Mouse (Mus musculus): Measurements from ENCODE around the gene Ptn. TPM values are rescaled to one million over a fixed set of nuclear protein-coding genes. Genes with fewer than 3 reads are reported as not detected.

Gene Ptn
- polyA plus RNA-seq, 1 experiment: not detected

DNA sequence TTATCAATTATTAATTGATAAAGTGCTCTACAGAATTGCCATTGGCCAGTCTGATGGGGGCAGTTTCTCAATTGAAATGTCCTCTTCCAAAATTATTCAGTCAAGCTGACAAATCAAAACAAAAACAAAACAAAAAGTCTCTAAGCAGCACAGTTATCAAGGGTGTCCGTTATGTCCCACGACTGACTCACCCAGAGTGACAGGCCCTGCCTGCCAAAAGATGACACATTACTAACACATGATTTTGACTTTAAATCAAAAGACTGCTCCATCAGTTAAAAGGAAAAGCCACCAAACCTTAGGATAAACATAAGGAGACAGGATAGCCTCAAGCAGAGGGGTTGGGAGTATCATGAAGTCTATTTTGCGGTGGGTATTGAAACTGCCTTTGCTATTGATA lies 6.6 kb upstream of the Ptn start:
- Histone ChIP-seq H3K4me3 (ENCODE audit: insufficient read depth, low read length) (no peak overlapping the region), H3K27ac (ENCODE audit: insufficient read depth, low read depth, low read length) (no peak overlapping the region), H3K4me1 (ENCODE audit: control insufficient read depth, insufficient read depth, low read length) (no peaks in the 10 kb centered on the region)
- TF ChIP-seq CTCF (IDR thresholded peaks at IDR 0.05; ENCODE audit: low read depth, low read length): no peak
- TF ChIP-seq POLR2A (IDR thresholded peaks at IDR 0.05; ENCODE audit: borderline replicate concordance, low read depth, low read length): no peak

DNA sequence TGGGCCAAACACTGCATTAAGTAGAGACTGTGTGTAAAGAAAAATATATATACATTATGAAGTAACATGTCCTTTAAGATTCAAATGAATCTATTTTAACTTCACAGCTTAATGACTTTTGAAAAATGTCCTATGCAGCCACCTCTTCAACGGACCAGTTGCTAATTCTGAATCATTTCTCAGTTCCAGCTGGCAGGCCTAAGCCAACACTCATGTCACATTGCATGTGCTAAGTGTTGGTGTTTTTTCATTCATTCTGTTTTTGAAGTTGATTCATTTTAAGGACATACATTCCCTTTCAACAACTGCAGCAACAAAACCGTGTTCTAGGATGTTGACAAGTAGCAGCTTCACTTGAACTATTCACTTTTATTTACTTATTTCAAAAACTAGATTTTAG lies 6.0 kb upstream of the Ptn start:
- H3K4me1 ChIP-seq (ENCODE audit: control insufficient read depth, insufficient read depth, low read length): no peaks in the 10 kb centered on the region
- no peak overlapping the region for H3K27ac ChIP-seq (ENCODE audit: insufficient read depth, low read depth, low read length)
- no peak overlapping the region for H3K4me3 ChIP-seq (ENCODE audit: insufficient read depth, low read length)
- TF ChIP-seq CTCF (IDR thresholded peaks at IDR 0.05; ENCODE audit: low read depth, low read length): no peak
- no peak for TF ChIP-seq POLR2A (IDR thresholded peaks at IDR 0.05; ENCODE audit: borderline replicate concordance, low read depth, low read length)

DNA sequence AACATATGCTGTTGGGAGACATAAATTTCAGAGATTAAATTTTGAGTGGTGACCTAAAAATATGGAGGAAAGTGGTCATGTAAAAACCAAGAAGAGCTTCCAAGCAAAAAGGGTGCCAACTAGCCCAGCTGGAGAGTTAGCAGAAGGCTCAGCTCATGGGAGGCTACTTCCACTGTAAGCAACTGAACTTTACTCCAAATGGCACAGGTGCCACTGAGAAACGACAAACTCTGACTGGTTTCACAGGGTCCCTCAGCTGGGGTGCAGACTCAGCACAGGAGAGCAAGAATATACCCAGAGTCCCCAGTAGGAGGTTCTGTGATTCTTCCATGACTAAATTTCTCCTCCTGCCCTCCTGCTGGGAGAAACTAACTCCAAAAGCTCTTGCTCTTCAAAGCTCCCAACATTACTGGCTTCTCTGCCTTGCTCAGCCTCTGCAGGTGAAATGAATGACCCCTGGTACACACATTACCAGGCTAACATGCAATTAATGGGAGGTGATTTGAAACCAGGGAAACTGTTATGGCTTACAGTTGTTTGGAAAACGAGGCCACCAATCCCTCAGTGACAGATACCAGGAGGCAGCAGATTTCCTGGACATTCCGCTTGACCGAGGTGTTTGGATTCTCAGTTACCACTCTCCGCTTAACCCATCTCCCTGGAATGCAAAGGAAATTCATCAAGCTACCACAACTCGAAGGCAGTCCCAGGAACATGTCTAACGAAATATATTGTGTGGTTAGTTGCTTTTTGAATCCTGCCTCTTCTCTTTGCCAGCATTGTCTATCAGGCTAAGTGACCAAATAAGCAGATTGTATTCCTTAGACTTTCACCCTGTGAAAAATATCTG lies 2.9 kb upstream of the Ptn start:
- H3K27ac ChIP-seq (ENCODE audit: insufficient read depth, low read depth, low read length): no peak overlapping the region
- TF ChIP-seq POLR2A (IDR thresholded peaks at IDR 0.05; ENCODE audit: borderline replicate concordance, low read depth, low read length) (no peak), CTCF (IDR thresholded peaks at IDR 0.05; ENCODE audit: low read depth, low read length) (no peak)
- no peaks in the 10 kb centered on the region for H3K4me1 ChIP-seq (ENCODE audit: control insufficient read depth, insufficient read depth, low read length)
- no peak overlapping the region for H3K4me3 ChIP-seq (ENCODE audit: insufficient read depth, low read length)

DNA sequence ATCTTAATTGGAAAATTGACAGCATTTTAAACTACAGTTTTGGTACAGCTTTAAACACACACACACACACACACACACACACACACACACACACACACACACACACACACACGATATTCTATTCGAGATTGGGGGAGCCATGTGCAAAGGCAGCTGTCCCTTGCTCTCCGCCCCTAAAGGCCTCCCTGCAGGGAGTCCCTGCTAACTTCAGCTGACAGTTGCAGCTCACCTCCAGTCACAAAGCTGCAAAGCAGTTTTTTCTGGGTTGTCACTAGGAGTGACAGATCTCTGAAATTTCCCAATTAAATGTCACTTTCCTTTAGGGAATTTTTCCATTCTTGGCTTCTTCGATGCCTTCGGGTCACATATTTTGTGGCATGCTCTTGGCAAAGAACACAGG lies 428 bp upstream of the Ptn start:
- no peaks in the 10 kb centered on the region for H3K4me1 ChIP-seq (ENCODE audit: control insufficient read depth, insufficient read depth, low read length)
- TF ChIP-seq POLR2A (IDR thresholded peaks at IDR 0.05; ENCODE audit: borderline replicate concordance, low read depth, low read length) (no peak), CTCF (IDR thresholded peaks at IDR 0.05; ENCODE audit: low read depth, low read length) (no peak)
- no peak overlapping the region for H3K27ac ChIP-seq (ENCODE audit: insufficient read depth, low read depth, low read length)

DNA sequence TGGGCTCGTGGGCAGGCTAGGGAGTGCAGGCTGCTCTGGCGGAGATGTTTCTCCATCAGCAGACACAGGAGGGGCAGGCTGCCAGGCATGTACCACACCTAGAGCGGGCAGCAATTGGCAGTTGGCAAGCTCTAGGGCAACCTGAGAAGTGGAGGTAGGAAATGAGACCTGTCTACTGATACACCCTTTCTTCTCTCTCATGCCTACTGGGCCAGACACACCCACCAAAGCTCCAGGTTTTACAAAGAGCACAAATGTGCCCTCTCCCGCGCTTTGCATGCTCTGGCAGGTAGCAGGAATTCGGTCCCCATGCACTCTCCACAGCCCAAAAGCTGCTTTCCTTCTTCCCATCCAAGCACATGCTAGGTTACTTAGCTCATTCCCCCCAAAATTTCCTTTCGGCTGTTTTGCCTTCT lies 701 bp downstream of the Ptn start:
- Histone ChIP-seq H3K4me3 (ENCODE audit: insufficient read depth, low read length) (no peak overlapping the region), H3K27ac (ENCODE audit: insufficient read depth, low read depth, low read length) (no peak overlapping the region)
- TF ChIP-seq CTCF (IDR thresholded peaks at IDR 0.05; ENCODE audit: low read depth, low read length) (no peak), POLR2A (IDR thresholded peaks at IDR 0.05; ENCODE audit: borderline replicate concordance, low read depth, low read length) (no peak)

More for the DNA sequence above, 428 bp upstream of the Ptn start:
- no peak overlapping the region for H3K4me3 ChIP-seq (ENCODE audit: insufficient read depth, low read length)

DNA sequence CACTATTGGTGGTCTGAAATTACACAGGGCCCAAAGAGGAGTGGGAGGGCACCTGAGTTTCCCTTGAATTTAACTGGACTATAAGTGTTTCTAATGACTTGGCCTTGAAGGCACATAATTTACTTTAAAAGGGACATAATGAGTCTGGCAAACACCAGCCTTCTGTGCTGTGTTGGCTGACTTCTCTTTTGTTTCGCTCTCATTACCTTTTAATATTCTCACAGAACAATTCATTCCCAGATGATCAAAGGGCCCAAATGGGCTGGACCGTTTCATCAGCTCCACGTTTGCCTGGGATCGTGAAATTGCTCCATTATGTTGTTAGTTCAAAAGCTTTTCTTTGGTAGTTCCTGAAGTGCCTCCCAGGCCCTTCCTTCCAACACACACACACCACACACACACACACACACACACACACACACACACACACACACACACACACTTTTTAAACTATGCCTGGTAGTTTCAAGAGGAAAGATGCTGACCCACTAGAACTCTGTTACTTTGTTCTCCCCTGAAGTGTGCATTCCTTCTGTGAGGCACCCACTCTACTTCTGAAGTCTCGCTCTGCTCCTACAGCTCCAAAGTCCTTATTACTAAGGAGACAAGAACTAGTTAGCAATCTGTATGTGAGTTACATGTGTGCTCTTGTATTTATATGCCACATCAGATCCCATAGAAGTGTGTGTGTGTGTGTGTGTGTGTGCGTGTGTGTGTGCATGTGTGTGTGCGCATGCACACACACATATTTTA lies 1.5 kb downstream of the Ptn start:
- H3K4me3 ChIP-seq (ENCODE audit: insufficient read depth, low read length): no peak overlapping the region
- TF ChIP-seq CTCF (IDR thresholded peaks at IDR 0.05; ENCODE audit: low read depth, low read length) (no peak), POLR2A (IDR thresholded peaks at IDR 0.05; ENCODE audit: borderline replicate concordance, low read depth, low read length) (no peak)
- no peak overlapping the region for H3K27ac ChIP-seq (ENCODE audit: insufficient read depth, low read depth, low read length)
- no peaks in the 10 kb centered on the region for H3K4me1 ChIP-seq (ENCODE audit: control insufficient read depth, insufficient read depth, low read length)

More for the DNA sequence above, 701 bp downstream of the Ptn start:
- no peaks in the 10 kb centered on the region for H3K4me1 ChIP-seq (ENCODE audit: control insufficient read depth, insufficient read depth, low read length)

DNA sequence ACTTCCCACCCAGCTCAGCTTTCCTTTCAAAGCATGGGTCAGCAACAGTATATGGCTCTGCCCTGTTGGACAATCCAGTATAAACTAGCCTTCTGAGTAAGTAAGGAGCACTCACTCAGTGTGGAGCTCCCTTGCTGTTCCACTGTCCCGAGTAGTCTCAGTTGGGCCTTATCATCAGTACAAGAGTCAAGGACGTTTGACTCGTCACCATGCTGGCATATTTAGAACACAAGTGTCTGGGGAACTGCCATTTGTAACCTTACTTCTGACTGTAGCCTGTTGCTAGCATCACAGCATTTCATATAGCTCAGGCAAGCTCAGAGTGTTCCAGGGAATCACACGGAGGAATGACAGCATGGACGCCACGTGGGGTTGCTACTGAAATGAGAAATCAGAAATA lies 3.1 kb downstream of the Ptn start:
- H3K4me3 ChIP-seq (ENCODE audit: insufficient read depth, low read length): no peak overlapping the region
- TF ChIP-seq POLR2A (IDR thresholded peaks at IDR 0.05; ENCODE audit: borderline replicate concordance, low read depth, low read length): no peak
- TF ChIP-seq CTCF (IDR thresholded peaks at IDR 0.05; ENCODE audit: low read depth, low read length): no peak
- no peaks in the 10 kb centered on the region for H3K4me1 ChIP-seq (ENCODE audit: control insufficient read depth, insufficient read depth, low read length)
- no peak overlapping the region for H3K27ac ChIP-seq (ENCODE audit: insufficient read depth, low read depth, low read length)

DNA sequence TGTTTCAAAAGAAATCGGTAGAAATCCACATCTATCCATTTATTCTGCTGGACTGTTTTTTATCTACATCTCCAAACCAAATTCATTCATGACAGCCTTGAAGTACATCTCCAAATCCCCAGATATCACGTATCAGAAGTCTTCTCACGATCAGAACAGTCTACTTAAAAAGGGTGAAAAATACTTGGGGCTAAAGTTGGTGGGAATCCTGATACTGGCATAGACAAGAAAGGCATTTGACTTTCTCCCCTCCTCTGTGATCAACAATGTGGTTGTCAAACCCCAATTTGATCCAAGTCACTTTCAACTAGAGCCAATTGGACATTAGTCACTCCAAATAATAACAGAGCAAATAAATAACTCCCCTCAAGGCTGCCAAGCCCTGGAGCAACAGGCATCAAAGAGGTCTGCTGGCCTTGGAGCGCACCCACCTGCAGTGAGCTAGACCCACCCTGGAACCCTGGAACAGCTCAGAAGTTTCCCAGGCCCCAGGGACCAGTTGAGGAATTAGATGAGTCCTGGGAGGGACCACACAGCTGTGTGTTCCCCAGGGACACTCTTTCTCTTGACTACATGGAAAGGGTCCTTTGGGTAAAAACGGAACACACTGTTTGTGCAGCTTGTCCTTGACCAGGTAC lies 9.6 kb downstream of the Ptn start:
- H3K27ac ChIP-seq (ENCODE audit: insufficient read depth, low read depth, low read length): no peak overlapping the region
- H3K4me3 ChIP-seq (ENCODE audit: insufficient read depth, low read length): no peak overlapping the region
- H3K4me1 ChIP-seq (ENCODE audit: control insufficient read depth, insufficient read depth, low read length): no peaks in the 10 kb centered on the region
- no peak for TF ChIP-seq POLR2A (IDR thresholded peaks at IDR 0.05; ENCODE audit: borderline replicate concordance, low read depth, low read length)
- no peak for TF ChIP-seq CTCF (IDR thresholded peaks at IDR 0.05; ENCODE audit: low read depth, low read length)

DNA sequence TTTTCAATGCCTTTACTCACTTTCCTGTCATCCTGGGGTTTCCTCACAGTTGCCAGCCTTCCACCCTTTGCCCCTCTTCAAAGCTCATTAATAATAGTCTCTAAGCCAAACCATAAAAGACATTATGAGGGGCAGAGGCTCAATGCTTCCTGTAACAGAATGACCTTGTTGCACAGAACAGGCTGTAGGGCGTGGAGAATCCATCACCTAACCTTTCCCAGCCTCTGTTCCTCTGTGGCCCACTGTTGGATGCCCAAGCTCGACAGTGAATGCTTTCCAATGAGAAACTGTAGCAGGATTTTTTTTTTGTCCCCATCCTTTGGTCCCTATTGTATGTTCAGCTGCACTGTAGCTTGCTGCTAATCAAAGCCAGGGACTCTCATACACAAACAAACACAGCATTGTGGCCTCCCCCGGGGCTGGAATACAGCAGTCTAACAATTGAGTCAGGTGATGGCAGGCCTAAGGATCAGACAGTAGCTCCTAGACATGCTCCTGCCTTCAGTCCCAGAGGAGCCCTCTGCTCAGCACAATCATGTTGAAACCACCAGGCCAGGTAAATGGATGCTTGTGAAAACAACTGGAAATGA lies 12.9 kb downstream of the Ptn start:
- Histone ChIP-seq H3K4me1 (ENCODE audit: control insufficient read depth, insufficient read depth, low read length) (no peaks in the 10 kb centered on the region), H3K4me3 (ENCODE audit: insufficient read depth, low read length) (no peak overlapping the region), H3K27ac (ENCODE audit: insufficient read depth, low read depth, low read length) (no peak overlapping the region)
- TF ChIP-seq POLR2A (IDR thresholded peaks at IDR 0.05; ENCODE audit: borderline replicate concordance, low read depth, low read length) (no peak), CTCF (IDR thresholded peaks at IDR 0.05; ENCODE audit: low read depth, low read length) (no peak)

Data from bone marrow macrophage, adult 2 months (primary cell).